9 mouse cellular contexts compared by ENCODE assay signal in genomic region chr13:13612882-13613281, GRCm38 (mm10). TPM values are rescaled to one million over a fixed set of nuclear protein-coding genes. Genes with fewer than 3 reads are reported as not detected.
DNase-seq lines count a peak whose midpoint lies in the region; ATAC-seq and TF ChIP-seq lines count a peak whose summit lies in the region.
"Had no signal": no experiment of that assay in that cellular context is flagged by ENCODE, and none has a peak within 500 bp of the region (broad histone marks: within the 10 kb centered on the region; RNA-seq: fewer than 3 reads in every experiment).

No protein-coding gene starts in this region.

- peak; percentile 96 for ATAC-seq in frontal cortex, adult (ENCODE audit: low TSS enrichment)
- ATAC-seq in megakaryocyte, adult 5-6 weeks (ENCODE audit: poor library complexity, severe bottlenecking) = peak; percentile 79

- no peak overlapping the region for H3K27ac ChIP-seq in embryonic fibroblast, embryonic 13.5 days (ENCODE audit: insufficient read depth, low read length)
- H3K27ac ChIP-seq: stomach, embryonic 15.5 days had no signal

- TF ChIP-seq POLR2A in embryonic fibroblast, embryonic 13.5 days (IDR thresholded peaks at IDR 0.05; ENCODE audit: low read depth, low read length) = no peak

- no peaks in the 10 kb centered on the region for H3K4me1 ChIP-seq in embryonic fibroblast, embryonic 13.5 days (ENCODE audit: control insufficient read depth, insufficient read depth, low read length)
- H3K4me1 ChIP-seq: stomach, embryonic 15.5 days had no signal

- no peak for DNase-seq in frontal cortex, postnatal 25 days (ENCODE audit: low spot score in 2 of 2)
- peak; percentile 7 to 16 for DNase-seq in urinary bladder, postnatal 36 days (ENCODE audit: low spot score in 2 of 2)
- no peak for DNase-seq in urinary bladder, postnatal 4 days (ENCODE audit: low spot score in 2 of 2)
- DNase-seq in kidney, adult 9 months = peak; percentile 51
- DNase-seq in right cerebral cortex, postnatal 4 days = no peak

- peak; percentile 25; the same call in 1 of the 2 replicates for TF ChIP-seq CTCF in embryonic fibroblast, embryonic 13.5 days (IDR thresholded peaks at IDR 0.05; ENCODE audit: borderline replicate concordance, insufficient read depth, low read length)

- no peak overlapping the region for H3K4me3 ChIP-seq in embryonic fibroblast, embryonic 13.5 days (ENCODE audit: insufficient read depth, low read length)
- H3K4me3 ChIP-seq: stomach, embryonic 15.5 days had no signal

RNA-seq across cellular contexts. Expression of gene Lyst, which starts 22.7 kb away (rescaled TPM):
- polyA plus RNA-seq in embryonic fibroblast, embryonic 13.5 days (2011; ENCODE audit: insufficient read length, low read depth, missing spikeins) = 12.2 and 14.1 TPM in 2 replicates
- 166 and 194 TPM in 2 replicates for total RNA-seq in megakaryocyte, adult 5-6 weeks (2015)
- 188 and 200 TPM in 2 replicates for total RNA-seq in megakaryocyte, adult 5-6 weeks (2017)

Comparison
In these comparisons a context has a peak if more than half of its experiments do, and no peak if none do; other contexts are left out.
1. DNase-seq: peak in urinary bladder, postnatal 36 days (2 of 2) and kidney, adult 9 months (single experiment); none in frontal cortex, postnatal 25 days (0 of 2), urinary bladder, postnatal 4 days (0 of 2) and right cerebral cortex, postnatal 4 days (single experiment).